Mouse (Mus musculus): ENCODE measurements at regions not wholly inside any gene's neighbourhood (a gene's known extent, or its start where the extent isn't known, plus 50 kb on each side); places are given as distances from the start of the nearest gene placed in this dataset.

DNA sequence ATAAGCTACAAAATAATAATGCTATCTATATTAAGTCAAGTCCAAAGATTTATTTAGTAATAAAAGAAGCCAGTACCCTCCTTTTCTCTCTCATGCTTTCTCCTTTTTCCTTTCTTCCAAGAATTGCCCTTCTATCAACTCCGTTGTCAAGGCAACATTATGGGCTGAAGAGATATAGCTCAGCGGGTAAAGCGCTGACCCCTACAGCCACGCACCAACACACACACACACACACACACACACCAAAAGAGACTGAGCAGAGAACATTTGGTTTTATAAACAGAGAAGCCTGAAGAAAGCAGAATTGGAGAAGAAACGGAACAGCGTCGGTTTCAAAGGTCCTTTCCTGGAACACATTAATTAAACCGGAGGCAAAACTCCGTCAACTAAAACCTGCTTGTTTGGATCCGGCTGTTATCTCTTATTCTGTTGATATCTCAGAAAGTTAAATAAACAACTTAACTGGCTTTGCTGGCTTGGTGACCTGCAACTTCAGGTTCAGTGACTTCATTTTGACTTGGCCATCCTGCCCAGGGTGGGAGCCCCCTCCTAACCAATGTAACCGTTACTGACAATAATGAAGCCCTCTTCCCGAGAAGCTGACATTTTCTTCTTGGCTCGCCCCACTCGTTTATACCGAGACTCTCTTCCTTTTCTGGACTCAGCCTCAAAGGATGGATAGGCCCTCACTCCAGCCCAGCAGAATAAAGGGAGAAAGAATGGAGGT, 394.5 kb upstream of the Gm10131 start:
- no peak overlapping the region for H3K4me2 ChIP-seq (ENCODE audit: low read depth, low read length)

DNA sequence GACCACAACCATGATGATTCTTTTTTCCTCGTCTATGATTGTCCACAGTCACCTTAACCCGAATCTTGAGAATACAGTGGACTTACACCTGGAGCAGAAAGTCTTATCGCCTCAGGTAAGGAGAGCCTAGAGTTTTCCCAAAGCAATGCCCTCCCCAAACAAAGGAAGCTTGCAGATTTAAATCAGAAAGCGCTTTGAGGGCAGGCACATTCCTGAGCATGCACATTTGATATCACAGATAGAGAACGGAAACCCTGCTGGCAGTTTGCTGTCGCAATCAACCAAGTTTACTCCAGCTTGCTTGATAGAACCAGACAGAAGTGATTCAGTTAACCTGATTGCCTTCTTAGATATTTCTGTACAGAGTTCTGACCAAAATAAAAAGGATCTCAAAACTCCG, 393.6 kb upstream of the Gm10131 start:
- Histone ChIP-seq H3K27me3 (ENCODE audit: control insufficient read depth, insufficient read depth, low read length) (no peaks in the 10 kb centered on the region), H3K9me3 (replicated peaks; ENCODE audit: control insufficient read depth, low read length) (no peaks in the 10 kb centered on the region; the same call in 1 of the 2 replicates), H3K4me3 (ENCODE audit: low read length) (no peak overlapping the region), H3K9ac (ENCODE audit: low read length) (no peak overlapping the region), H3K4me2 (ENCODE audit: low read depth, low read length) (no peak overlapping the region), H3K27ac (ENCODE audit: low read length) (no peak overlapping the region), H3K4me1 (ENCODE audit: control insufficient read depth, insufficient read depth, low read length) (0 out of 2 replicates have a peak, but pooled peaks cover 2% of the 10 kb centered on the region), H3K36me3 (ENCODE audit: control insufficient read depth, insufficient read depth) (no peaks in the 10 kb centered on the region)
- ATAC-seq (replicated peaks; ENCODE audit: extremely low read depth, insufficient read depth, low FRiP score): no peak
- 71% methylated on average over 7 of the region's 7 CpGs for WGBS

More for the DNA sequence above, 394.5 kb upstream of the Gm10131 start:
- 44% methylated on average over 15 of the region's 15 CpGs for WGBS
- Histone ChIP-seq H3K9ac (ENCODE audit: low read length) (no peak overlapping the region), H3K27me3 (ENCODE audit: control insufficient read depth, insufficient read depth, low read length) (no peaks in the 10 kb centered on the region), H3K36me3 (ENCODE audit: control insufficient read depth, insufficient read depth) (no peaks in the 10 kb centered on the region), H3K27ac (ENCODE audit: low read length) (no peak overlapping the region), H3K4me1 (ENCODE audit: control insufficient read depth, insufficient read depth, low read length) (0 out of 2 replicates have a peak, but pooled peaks cover 2% of the 10 kb centered on the region), H3K4me3 (ENCODE audit: low read length) (no peak overlapping the region), H3K9me3 (replicated peaks; ENCODE audit: control insufficient read depth, low read length) (no peaks in the 10 kb centered on the region; the same call in 1 of the 2 replicates)
- ATAC-seq (replicated peaks; ENCODE audit: extremely low read depth, insufficient read depth, low FRiP score): no peak

DNA sequence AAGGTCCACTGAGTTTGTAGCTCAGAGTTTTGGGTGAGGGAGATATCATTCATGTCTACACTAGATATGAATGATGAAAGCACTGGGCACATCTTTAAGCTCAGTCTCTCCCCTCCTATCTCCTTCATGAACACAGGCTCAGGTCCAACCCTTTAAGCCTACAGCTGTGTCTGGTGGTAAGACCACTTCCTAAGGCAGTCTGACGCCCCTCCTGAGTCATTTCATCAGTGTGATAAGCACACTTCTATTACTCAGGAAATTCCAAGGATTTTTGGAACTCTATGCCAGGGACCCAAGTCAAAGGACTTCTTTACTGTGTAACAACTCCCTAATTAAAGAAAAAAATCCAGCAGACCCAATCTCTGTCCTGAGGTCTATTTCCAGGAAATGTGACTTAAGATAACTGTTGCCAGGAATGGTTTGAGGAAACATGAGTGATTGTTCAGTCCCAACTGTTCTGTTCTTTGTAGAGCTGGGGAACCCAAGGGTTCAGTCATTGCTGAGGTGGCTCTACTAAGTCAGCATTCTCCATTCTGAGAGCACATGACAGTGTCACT, 391.1 kb upstream of the Gm10131 start:
- Histone ChIP-seq H3K9ac (ENCODE audit: low read length) (no peak overlapping the region), H3K36me3 (ENCODE audit: control insufficient read depth, insufficient read depth) (no peaks in the 10 kb centered on the region), H3K9me3 (replicated peaks; ENCODE audit: control insufficient read depth, low read length) (no peaks in the 10 kb centered on the region; the same call in 1 of the 2 replicates), H3K4me3 (ENCODE audit: low read length) (no peak overlapping the region), H3K4me1 (ENCODE audit: control insufficient read depth, insufficient read depth, low read length) (0 out of 2 replicates have a peak, but pooled peaks cover 2% of the 10 kb centered on the region), H3K4me2 (ENCODE audit: low read depth, low read length) (no peak overlapping the region), H3K27ac (ENCODE audit: low read length) (no peak overlapping the region), H3K27me3 (ENCODE audit: control insufficient read depth, insufficient read depth, low read length) (no peaks in the 10 kb centered on the region)
- no peak for ATAC-seq (replicated peaks; ENCODE audit: extremely low read depth, insufficient read depth, low FRiP score)
- WGBS: 34% methylated on average over 1 of the region's 1 CpGs

DNA sequence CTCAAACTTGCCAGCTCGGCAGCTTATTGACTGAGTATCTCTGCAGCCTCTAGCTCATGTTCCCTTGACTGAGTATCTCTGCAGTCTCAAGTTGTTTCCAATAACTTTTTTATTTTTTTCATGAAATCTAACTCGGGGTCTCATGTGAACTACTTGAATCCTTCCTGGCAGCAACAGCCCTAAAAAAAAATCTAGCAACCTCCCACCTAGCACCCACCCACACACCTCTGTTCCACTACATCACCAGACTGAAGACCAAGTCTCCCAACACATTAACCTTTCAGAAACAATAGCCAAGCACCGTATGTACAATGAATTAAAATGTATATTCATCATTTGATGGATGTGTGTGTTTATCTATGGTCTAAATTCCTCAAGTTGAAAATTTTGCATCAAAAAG, 387.7 kb upstream of the Gm10131 start:
- Histone ChIP-seq H3K9ac (ENCODE audit: low read length) (no peak overlapping the region), H3K4me3 (ENCODE audit: low read length) (no peak overlapping the region), H3K27me3 (ENCODE audit: control insufficient read depth, insufficient read depth, low read length) (no peaks in the 10 kb centered on the region), H3K9me3 (replicated peaks; ENCODE audit: control insufficient read depth, low read length) (no peaks in the 10 kb centered on the region; the same call in 1 of the 2 replicates), H3K27ac (ENCODE audit: low read length) (no peak overlapping the region), H3K4me2 (ENCODE audit: low read depth, low read length) (no peak overlapping the region), H3K4me1 (ENCODE audit: control insufficient read depth, insufficient read depth, low read length) (0 out of 2 replicates have a peak, but pooled peaks cover 2% of the 10 kb centered on the region), H3K36me3 (ENCODE audit: control insufficient read depth, insufficient read depth) (no peaks in the 10 kb centered on the region)
- WGBS: 66% methylated on average over 3 of the region's 3 CpGs
- ATAC-seq (replicated peaks; ENCODE audit: extremely low read depth, insufficient read depth, low FRiP score): no peak

DNA sequence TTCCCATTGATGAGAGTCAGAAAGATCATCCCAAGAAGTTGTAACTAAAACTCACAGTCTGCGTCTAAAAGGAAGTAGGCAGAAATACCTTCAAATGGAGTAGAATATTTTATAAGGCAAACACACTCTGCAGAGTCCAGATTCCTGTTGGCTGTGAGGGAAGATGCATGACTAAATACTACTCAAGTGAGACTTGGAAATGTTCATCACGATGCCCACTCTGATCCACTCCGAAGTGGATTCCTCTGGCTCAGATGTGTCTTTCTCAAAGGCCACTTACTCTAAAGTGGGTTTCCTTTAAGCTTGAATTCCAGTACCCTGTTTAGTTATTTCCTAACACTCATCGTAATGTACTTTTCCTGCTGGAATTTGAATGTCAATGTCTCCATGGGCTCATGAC, 385.2 kb upstream of the Gm10131 start:
- 83% methylated on average over 4 of the region's 4 CpGs for WGBS
- no peak overlapping the region for H3K9ac ChIP-seq (ENCODE audit: low read length)
- no peaks in the 10 kb centered on the region for H3K27me3 ChIP-seq (ENCODE audit: control insufficient read depth, insufficient read depth, low read length)
- no peaks in the 10 kb centered on the region for H3K9me3 ChIP-seq (replicated peaks; ENCODE audit: control insufficient read depth, low read length)
- H3K36me3 ChIP-seq (ENCODE audit: control insufficient read depth, insufficient read depth): no peaks in the 10 kb centered on the region
- no peaks in the 10 kb centered on the region for H3K4me1 ChIP-seq (ENCODE audit: control insufficient read depth, insufficient read depth, low read length)
- H3K4me3 ChIP-seq (ENCODE audit: low read length): no peak overlapping the region
- no peak overlapping the region for H3K27ac ChIP-seq (ENCODE audit: low read length)
- ATAC-seq (replicated peaks; ENCODE audit: extremely low read depth, insufficient read depth, low FRiP score): no peak
- no peak overlapping the region for H3K4me2 ChIP-seq (ENCODE audit: low read depth, low read length)

DNA sequence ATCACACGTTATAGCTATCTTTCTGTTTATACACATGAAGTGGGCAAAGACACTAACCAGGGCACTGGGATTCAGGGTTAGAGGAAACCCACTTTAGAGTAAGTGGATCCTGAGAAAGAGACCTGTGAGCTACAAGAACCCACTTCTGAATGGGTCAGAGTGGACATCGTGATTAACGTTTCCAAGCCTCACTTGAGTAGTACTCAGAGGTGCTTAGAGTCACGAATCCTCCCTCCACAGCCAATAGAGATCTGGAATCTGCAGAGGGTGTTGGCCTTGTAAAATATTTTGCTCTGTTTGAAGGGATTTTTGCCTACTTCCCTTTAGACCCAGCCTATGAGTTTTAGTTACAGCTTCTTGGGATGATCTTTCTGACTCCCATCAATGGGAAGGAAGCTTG, 384.4 kb upstream of the Gm10131 start:
- Histone ChIP-seq H3K4me3 (ENCODE audit: low read length) (no peak overlapping the region), H3K36me3 (ENCODE audit: control insufficient read depth, insufficient read depth) (no peaks in the 10 kb centered on the region), H3K4me2 (ENCODE audit: low read depth, low read length) (no peak overlapping the region), H3K9ac (ENCODE audit: low read length) (no peak overlapping the region), H3K9me3 (replicated peaks; ENCODE audit: control insufficient read depth, low read length) (no peaks in the 10 kb centered on the region), H3K27me3 (ENCODE audit: control insufficient read depth, insufficient read depth, low read length) (no peaks in the 10 kb centered on the region), H3K4me1 (ENCODE audit: control insufficient read depth, insufficient read depth, low read length) (no peaks in the 10 kb centered on the region), H3K27ac (ENCODE audit: low read length) (no peak overlapping the region)
- ATAC-seq (replicated peaks; ENCODE audit: extremely low read depth, insufficient read depth, low FRiP score): no peak
- WGBS: 56% methylated on average over 4 of the region's 4 CpGs

DNA sequence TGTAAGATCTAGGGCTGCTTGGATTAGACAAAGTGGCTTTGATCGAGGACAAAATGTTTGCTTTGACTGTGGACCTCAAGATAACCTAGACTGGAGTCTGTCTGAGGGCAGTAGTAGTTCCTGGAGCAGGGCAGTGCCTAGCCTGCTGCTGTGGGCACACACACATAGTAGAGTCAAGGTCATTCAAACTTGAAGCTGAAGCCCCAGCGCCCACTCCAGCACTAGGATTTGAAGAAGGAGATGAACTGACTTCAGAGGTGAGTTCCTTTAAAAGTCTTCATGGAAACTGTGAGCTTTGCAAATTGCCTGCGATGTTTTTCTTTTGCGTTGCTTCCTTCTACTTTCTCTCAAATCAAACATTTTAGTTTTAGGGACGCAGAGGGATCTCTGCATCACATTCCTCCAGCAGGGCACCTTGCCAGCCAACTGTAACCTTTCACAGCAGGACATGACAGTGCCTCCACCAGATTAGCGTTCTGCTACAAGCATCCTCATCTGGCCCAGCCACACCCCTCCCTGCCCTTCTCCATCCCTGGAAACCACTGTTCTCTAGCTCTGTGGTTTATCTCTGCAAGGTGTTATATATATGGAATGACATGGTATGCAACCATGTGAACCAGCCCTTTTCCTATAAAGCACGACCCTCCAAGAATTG, 377.3 kb upstream of the Gm10131 start:
- Histone ChIP-seq H3K4me1 (ENCODE audit: control insufficient read depth, insufficient read depth, low read length) (no peaks in the 10 kb centered on the region), H3K4me2 (ENCODE audit: low read depth, low read length) (no peak overlapping the region), H3K27me3 (ENCODE audit: control insufficient read depth, insufficient read depth, low read length) (no peaks in the 10 kb centered on the region), H3K4me3 (ENCODE audit: low read length) (no peak overlapping the region), H3K9me3 (replicated peaks; ENCODE audit: control insufficient read depth, low read length) (no peaks in the 10 kb centered on the region), H3K27ac (ENCODE audit: low read length) (no peak overlapping the region), H3K9ac (ENCODE audit: low read length) (no peak overlapping the region), H3K36me3 (ENCODE audit: control insufficient read depth, insufficient read depth) (no peaks in the 10 kb centered on the region)
- WGBS: 47% methylated on average over 7 of the region's 7 CpGs
- no peak for ATAC-seq (replicated peaks; ENCODE audit: extremely low read depth, insufficient read depth, low FRiP score)

DNA sequence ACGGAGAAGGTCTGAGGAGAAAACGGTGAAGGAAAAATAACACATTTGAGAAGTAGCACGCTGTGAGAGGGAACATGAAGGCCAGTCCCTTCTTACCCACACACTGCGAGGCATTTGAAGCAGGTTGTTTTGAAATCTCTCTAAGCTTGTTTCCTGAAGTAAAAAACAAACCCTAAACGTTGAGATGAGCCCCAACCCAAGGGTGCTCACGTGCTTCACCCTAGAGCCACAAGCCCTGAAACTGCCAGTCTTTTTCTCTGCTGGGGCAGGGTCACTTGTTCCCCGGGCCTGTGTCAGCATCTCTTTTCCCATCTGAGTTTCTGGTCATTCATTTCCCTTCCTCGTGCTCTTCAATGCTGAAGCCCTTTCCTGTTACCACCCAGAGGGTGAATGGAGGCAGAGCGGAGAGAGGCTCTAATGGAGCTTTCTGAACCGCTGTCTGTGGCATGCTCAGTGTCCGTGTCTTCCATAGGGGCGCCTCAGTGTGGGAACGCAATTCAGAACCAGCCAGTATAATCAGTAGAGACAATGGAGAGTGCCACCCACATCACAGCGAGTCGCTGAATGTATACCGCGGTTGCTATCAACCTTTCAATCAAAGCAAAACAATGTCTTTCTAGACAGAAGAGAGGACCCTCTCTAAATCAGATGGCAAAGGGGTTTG, 375.0 kb upstream of the Gm10131 start:
- Histone ChIP-seq H3K4me3 (ENCODE audit: low read length) (no peak overlapping the region), H3K4me1 (ENCODE audit: control insufficient read depth, insufficient read depth, low read length) (no peaks in the 10 kb centered on the region), H3K27me3 (ENCODE audit: control insufficient read depth, insufficient read depth, low read length) (no peaks in the 10 kb centered on the region), H3K9me3 (replicated peaks; ENCODE audit: control insufficient read depth, low read length) (no peaks in the 10 kb centered on the region), H3K27ac (ENCODE audit: low read length) (no peak overlapping the region), H3K36me3 (ENCODE audit: control insufficient read depth, insufficient read depth) (no peaks in the 10 kb centered on the region), H3K4me2 (ENCODE audit: low read depth, low read length) (no peak overlapping the region), H3K9ac (ENCODE audit: low read length) (no peak overlapping the region)
- no peak for ATAC-seq (replicated peaks; ENCODE audit: extremely low read depth, insufficient read depth, low FRiP score)
- 75% methylated on average over 17 of the region's 17 CpGs for WGBS

DNA sequence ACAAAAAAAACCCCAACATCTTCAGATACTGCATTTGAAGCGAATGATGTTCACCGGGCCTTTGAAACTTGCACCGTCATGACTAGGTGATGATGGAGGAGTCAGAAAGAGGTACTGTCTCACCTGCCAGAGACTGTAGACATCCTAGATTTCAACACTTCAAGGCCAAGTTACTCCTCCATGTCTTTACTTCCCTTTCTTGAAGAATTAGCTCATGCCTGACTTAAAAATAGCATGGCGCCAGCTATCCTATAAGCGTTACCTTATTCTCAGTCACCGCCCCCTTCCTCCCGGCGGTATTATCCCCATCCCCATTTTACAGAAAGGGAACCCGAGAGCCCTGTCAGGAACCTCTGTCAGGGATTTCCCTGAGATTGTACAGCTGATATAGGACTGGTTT, 374.4 kb upstream of the Gm10131 start:
- H3K9me3 ChIP-seq (replicated peaks; ENCODE audit: control insufficient read depth, low read length): no peaks in the 10 kb centered on the region
- no peaks in the 10 kb centered on the region for H3K36me3 ChIP-seq (ENCODE audit: control insufficient read depth, insufficient read depth)
- WGBS: 87% methylated on average over 9 of the region's 9 CpGs
- no peak overlapping the region for H3K4me3 ChIP-seq (ENCODE audit: low read length)
- H3K9ac ChIP-seq (ENCODE audit: low read length): no peak overlapping the region
- H3K27me3 ChIP-seq (ENCODE audit: control insufficient read depth, insufficient read depth, low read length): no peaks in the 10 kb centered on the region
- H3K4me2 ChIP-seq (ENCODE audit: low read depth, low read length): no peak overlapping the region
- no peak overlapping the region for H3K27ac ChIP-seq (ENCODE audit: low read length)
- no peak for ATAC-seq (replicated peaks; ENCODE audit: extremely low read depth, insufficient read depth, low FRiP score)
- no peaks in the 10 kb centered on the region for H3K4me1 ChIP-seq (ENCODE audit: control insufficient read depth, insufficient read depth, low read length)
